Mouse (Mus musculus) liver, postnatal 0 days (tissue): ENCODE measurements around the gene 0610037L13Rik. TPM values are rescaled to one million over a fixed set of nuclear protein-coding genes. Genes with fewer than 3 reads are reported as not detected.

Experiments used
- ATAC-seq: fragments of 200-750 bp; cut with Nextera tagmentation; 2 replicates; pipeline ENCODE4 v1.8.0; 2017; ENCODE audit warnings: mild to moderate bottlenecking, moderate library complexity
- DNase-seq: peaks from one replicate; pipeline ENCODE4 v3.0.0-alpha.2; 2016
- H3K27ac ChIP-seq: fragments of 300-500 bp; sonication (generic); 2 replicates; pipeline ENCODE4 v1.5.1; 2014; ENCODE audit warnings: antibody characterized with exemption, moderate library complexity, mild to moderate bottlenecking, low read depth
- H3K27me3 ChIP-seq: fragments of 300-500 bp; sonication (generic); 2 replicates; pipeline ENCODE4 v1.6.1; 2014; ENCODE audit warnings: low read length, control low read depth, mixed read lengths; ENCODE audit not compliant: insufficient read depth
- H3K36me3 ChIP-seq: fragments of 300-500 bp; sonication (generic); replicated peaks from 2 replicates; pipeline ENCODE4 v1.6.1; 2014; ENCODE audit warnings: mild to moderate bottlenecking, control low read depth, low read length, moderate library complexity, mixed read lengths; ENCODE audit not compliant: insufficient read depth
- H3K4me1 ChIP-seq: fragments of 300-500 bp; sonication (generic); 2 replicates; pipeline ENCODE4 v1.6.1; 2014; ENCODE audit warnings: antibody characterized with exemption, mild to moderate bottlenecking, control low read depth; ENCODE audit not compliant: insufficient read depth
- H3K4me2 ChIP-seq: fragments of 300-500 bp; sonication (generic); 2 replicates; pipeline ENCODE4 v1.6.1; 2014; ENCODE audit warnings: low read depth, mild to moderate bottlenecking, low read length, moderate library complexity, mixed read lengths
- H3K4me3 ChIP-seq: fragments of 300-500 bp; sonication (generic); 2 replicates; pipeline ENCODE4 v1.5.1; 2014; ENCODE audit warnings: low read depth, low read length
- H3K9ac ChIP-seq: fragments of 300-500 bp; sonication (generic); replicated peaks from 2 replicates; pipeline ENCODE4 v1.6.1; 2014; ENCODE audit warnings: mild to moderate bottlenecking, moderate library complexity
- H3K9me3 ChIP-seq: fragments of 300-500 bp; sonication (generic); 2 replicates; pipeline ENCODE4 v1.6.1; 2016; ENCODE audit warnings: mild to moderate bottlenecking, control low read depth, low read length, mixed read lengths
- CTCF ChIP-seq: sonication (generic); IDR thresholded peaks from 2 replicates; pipeline ENCODE4 v1.5.1; 2016; ENCODE audit warnings: antibody characterized with exemption, low read depth
- EP300 ChIP-seq: IDR thresholded peaks from 2 replicates; pipeline ENCODE4 v1.6.1; 2016; ENCODE audit warnings: antibody characterized with exemption, low read depth, mild to moderate bottlenecking
- WGBS: fragments of 180-500 bp; shearing (Covaris S2); extraction: QIAGEN DNeasy Blood & Tissue Kit; methylation state at CpG from one replicate; pipeline ENCODE4 v1.1.7; 2014; ENCODE audit not compliant: insufficient replicate concordance; 5-methylcytosine and 5-hydroxymethylcytosine counted together
- polyA plus RNA-seq: library from polyadenylated mRNA; unstranded; fragments of >200 nt; fragmentation: Nextera tagmentation; extraction: Ambion mirVana; gene quantifications from 2 replicates; pipeline ENCODE4 v1.2.1, GENCODE M21; 2015

0610037L13Rik gene
- polyA plus RNA-seq, 1 experiment from 2014 or later: 44.4 TPM

DNA sequence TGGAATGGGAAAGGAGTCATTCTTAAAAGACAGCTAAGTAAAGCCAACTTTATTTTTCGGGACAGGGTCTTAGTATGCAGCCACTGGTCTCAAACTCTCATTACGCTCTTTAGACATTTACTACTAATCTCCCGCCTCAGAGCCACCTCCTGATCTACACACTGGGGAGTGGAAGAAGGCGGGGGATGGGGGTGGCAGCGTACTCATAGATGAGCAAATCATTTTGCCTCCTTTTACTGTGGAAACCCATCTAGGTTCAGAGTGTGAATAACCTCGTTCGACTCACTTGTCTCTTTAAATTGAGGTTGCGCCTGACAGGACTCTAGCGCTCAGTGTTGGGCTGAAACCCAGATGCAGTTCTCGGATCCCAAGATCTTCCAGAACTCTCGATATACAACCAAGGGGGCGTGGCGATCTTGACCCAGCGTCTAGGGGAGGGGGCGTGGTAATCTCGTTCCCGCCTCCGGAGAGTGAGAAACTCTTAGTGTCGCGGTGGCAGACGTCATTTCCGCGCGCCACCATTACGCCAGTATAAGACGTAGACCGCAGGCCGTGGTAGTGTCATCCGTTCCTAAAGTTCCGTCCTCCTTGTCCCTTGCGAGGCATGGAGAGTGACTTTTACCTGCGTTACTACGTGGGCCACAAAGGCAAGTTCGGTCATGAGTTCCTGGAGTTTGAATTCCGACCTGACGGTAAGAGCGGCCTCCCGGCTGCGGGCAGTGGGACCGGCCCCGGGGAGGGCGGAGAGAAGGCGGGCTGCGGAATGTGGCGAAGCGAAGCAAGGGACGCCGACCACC is 10.2 kb upstream of the 0610037L13Rik start, which contains the start of gene Magoh:
Gene Magoh (plus strand): TSS at position 502 of the 797 bp plus-strand sequence.
- TF ChIP-seq EP300: no peak
- TF ChIP-seq CTCF: no peak
- no peaks in the 10 kb centered on the region for H3K9me3 ChIP-seq
- H3K9ac ChIP-seq: peak within 1 kb of the TSS; percentile 95
- peaks cover 23% of the 10 kb centered on the region for H3K36me3 ChIP-seq
- H3K27me3 ChIP-seq: no peaks in the 10 kb centered on the region
- peaks cover 5% of the 10 kb centered on the region for H3K4me1 ChIP-seq
- peak; percentile 100 for ATAC-seq
- 2% methylated on average over 48 of the region's 48 CpGs for WGBS
- DNase-seq: peak; percentile 97
- H3K4me2 ChIP-seq: peak within 1 kb of the TSS; percentile 84
- peak within 1 kb of the TSS; percentile 86 for H3K27ac ChIP-seq
- peak within 1 kb of the TSS; percentile 97 for H3K4me3 ChIP-seq

DNA sequence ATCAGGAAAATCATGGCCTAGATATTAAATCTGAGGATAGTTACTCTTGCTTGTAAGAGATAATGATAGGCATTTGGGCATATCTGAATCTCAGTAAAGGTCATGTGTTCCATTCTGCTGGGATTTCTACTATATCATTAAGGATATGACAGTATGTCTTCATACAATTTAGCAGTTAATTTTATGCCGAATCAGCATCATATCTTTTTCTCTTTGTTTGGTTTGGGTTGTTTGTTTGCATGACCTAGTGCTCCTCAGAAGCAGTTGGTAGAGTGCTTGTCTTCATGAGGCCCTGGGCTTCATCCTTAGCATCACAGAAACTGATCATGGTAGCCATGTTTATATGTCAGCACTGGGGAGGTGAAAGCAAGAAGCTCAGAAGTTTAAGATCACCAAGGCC is 8.0 kb upstream of the 0610037L13Rik start:
- ATAC-seq: no peak
- H3K27me3 ChIP-seq: no peaks in the 10 kb centered on the region

DNA sequence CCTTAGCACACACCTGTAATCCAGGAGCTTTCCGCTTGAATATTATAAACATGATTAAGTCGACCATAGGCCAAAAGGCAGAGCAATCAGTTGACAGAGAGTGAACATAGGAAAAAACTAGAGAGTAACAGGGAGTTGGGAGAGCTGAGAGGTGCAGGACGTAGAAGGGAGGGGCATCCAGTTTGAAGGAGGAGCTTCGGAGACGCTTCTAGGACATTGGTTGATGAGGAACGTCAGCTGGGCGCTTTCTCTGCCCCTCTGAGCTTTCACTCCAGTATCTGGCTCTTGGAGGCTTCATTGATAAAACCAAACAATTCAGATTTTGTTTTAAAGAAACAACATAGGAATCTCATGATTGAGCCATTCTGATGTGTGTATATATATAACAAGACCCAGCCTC is 3.2 kb upstream of the 0610037L13Rik start:
- H3K4me2 ChIP-seq: no peak overlapping the region
- no peak overlapping the region for H3K4me3 ChIP-seq
- whole genome bisulfite sequencing: 82% methylated on average over 7 of the region's 7 CpGs
- H3K4me1 ChIP-seq: peaks cover 12% of the 10 kb centered on the region
- H3K27ac ChIP-seq: no peak overlapping the region
- DNase-seq: no peak
- no peaks in the 10 kb centered on the region for H3K9me3 ChIP-seq
- no peak for ATAC-seq
- no peak for TF ChIP-seq CTCF
- TF ChIP-seq EP300: no peak
- H3K36me3 ChIP-seq: peaks cover 45% of the 10 kb centered on the region
- no peak overlapping the region for H3K9ac ChIP-seq
- H3K27me3 ChIP-seq: no peaks in the 10 kb centered on the region

More for the DNA sequence above, 8.0 kb upstream of the 0610037L13Rik start:
- DNase-seq: no peak
- Histone ChIP-seq H3K36me3 (peaks cover 36% of the 10 kb centered on the region), H3K27ac (no peak overlapping the region), H3K9ac (no peak overlapping the region), H3K4me1 (peaks cover 5% of the 10 kb centered on the region), H3K9me3 (no peaks in the 10 kb centered on the region), H3K4me2 (no peak overlapping the region), H3K4me3 (no peak overlapping the region)
- WGBS: 82% methylated on average over 1 of the region's 1 CpGs
- TF ChIP-seq CTCF: no peak
- no peak for TF ChIP-seq EP300

DNA sequence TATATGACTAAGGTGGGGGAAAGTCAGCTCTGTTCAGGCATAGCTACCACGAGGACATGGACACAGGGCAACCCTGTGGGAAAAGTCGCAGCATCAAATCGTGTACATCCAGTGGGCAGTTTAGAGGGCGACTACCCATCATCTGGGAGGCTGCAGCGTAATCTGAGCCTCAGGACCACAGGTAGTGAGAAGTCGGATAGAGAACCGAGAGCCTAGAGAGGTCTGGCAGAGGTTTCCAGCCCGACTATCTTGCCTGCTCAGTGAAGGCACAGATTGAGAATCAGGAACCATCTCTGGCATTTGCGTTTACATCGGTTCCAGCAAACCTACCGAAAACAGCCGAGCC is 255 bp upstream of the 0610037L13Rik start:
- WGBS: 1% methylated on average over 12 of the region's 12 CpGs
- ATAC-seq (peak; percentile 24), DNase-seq (no peak)
- Histone ChIP-seq H3K4me3 (peak overlapping the region; percentile 61), H3K27ac (peak overlapping the region; percentile 1; the same call in 1 of the 2 replicates), H3K9ac (peak overlapping the region; percentile 44), H3K9me3 (no peaks in the 10 kb centered on the region), H3K4me2 (peak overlapping the region; percentile 81), H3K36me3 (peaks cover 36% of the 10 kb centered on the region), H3K27me3 (no peaks in the 10 kb centered on the region), H3K4me1 (peaks cover 12% of the 10 kb centered on the region)
- TF ChIP-seq CTCF (no peak), EP300 (no peak)

DNA sequence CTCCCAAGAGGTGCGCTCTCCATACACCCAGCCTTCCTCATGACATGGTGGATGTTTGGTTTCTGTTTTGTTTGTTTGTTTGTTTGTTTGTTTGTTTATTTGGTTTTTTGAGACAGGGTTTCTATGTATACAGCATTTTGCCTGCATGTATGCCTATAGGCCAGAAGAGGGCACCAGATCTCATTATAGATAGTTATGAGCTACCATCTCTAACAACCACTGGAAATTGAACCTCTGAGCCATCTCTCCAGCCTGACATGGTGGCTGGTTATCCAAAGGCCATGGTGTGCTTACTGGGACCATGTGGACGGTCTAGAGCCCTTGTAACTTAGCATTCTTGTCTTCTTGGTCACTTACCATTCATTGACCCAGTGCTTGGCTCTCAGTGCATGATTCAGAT is 3.0 kb downstream of the 0610037L13Rik start:
- DNase-seq (no peak), ATAC-seq (no peak)
- Histone ChIP-seq H3K36me3 (peaks cover 41% of the 10 kb centered on the region), H3K4me3 (no peak overlapping the region), H3K4me1 (peaks cover 12% of the 10 kb centered on the region), H3K27ac (no peak overlapping the region), H3K9ac (no peak overlapping the region), H3K27me3 (no peaks in the 10 kb centered on the region), H3K9me3 (no peaks in the 10 kb centered on the region), H3K4me2 (no peak overlapping the region)
- TF ChIP-seq CTCF: peak; percentile 71
- TF ChIP-seq EP300: no peak
- 71% methylated on average over 2 of the region's 2 CpGs for WGBS

DNA sequence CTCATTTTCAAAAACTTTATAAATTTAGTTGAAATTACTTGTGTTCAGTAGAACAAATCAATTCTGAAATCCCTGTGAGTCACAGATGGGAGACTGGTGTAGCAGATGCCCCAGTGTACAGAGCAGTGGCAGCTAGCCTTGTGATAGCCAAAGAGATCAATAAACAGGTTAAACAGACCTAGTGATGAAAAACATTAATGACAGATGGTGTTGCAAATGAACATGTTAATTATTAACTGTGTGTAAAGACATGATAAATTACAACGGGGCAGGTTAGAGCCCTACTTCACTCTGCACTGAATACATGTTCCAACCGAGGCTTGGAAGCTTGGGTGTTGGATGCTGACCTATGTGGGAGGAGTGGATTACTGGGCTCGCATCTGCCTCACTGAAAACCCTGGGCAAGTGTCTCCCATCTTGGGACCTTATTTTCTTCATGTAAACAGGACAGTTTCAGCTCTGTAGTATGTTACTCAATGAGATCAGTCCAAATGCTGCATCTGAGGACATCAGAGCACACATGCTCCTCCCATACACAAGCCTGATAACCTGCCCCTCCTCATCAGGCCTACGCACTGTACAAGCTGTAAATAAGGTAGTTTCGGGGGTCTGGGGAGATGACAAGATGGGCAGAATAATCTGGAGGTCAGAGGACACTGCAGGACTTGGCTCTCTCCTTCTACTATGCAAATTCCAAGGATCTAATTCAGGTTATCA is 9.8 kb downstream of the 0610037L13Rik start:
- peak; percentile 62 for TF ChIP-seq EP300
- TF ChIP-seq CTCF: no peak
- no peaks in the 10 kb centered on the region for H3K27me3 ChIP-seq
- no peak for DNase-seq
- peaks cover 38% of the 10 kb centered on the region for H3K36me3 ChIP-seq
- peaks cover 19% of the 10 kb centered on the region for H3K4me1 ChIP-seq
- H3K4me3 ChIP-seq: no peak overlapping the region
- peak overlapping the region; percentile 2; the same call in 1 of the 2 replicates for H3K9ac ChIP-seq
- peak overlapping the region; percentile 47 for H3K4me2 ChIP-seq
- peak; percentile 90 for ATAC-seq
- H3K9me3 ChIP-seq: no peaks in the 10 kb centered on the region
- peak overlapping the region; percentile 94 for H3K27ac ChIP-seq
- 53% methylated on average over 5 of the region's 5 CpGs for WGBS
